Mouse (Mus musculus) myocyte (in vitro differentiated cells): ENCODE measurements around the gene Entpd6. TPM values are rescaled to one million over a fixed set of nuclear protein-coding genes. Genes with fewer than 3 reads are reported as not detected.

Source experiments
- H3K27me3 ChIP-seq: one replicate; pipeline ENCODE4 v1.6.1; 2011; ENCODE audit not compliant: control insufficient read depth, insufficient read depth, insufficient read length
- H3K36me3 ChIP-seq: one replicate; pipeline ENCODE4 v1.6.1; 2011; ENCODE audit not compliant: control insufficient read depth, insufficient read depth
- H3K4me2 ChIP-seq: one replicate; pipeline ENCODE4 v1.6.1; 2011; ENCODE audit warnings: low read depth, control low read depth
- H3K4me3 ChIP-seq: one replicate; pipeline ENCODE4 v1.5.1; 2011; ENCODE audit warnings: mild to moderate bottlenecking, control low read depth, moderate library complexity
- H3K79me2 ChIP-seq: one replicate; pipeline ENCODE4 v1.6.1; 2011; ENCODE audit not compliant: control insufficient read depth, insufficient read depth
- H3ac ChIP-seq: one replicate; pipeline ENCODE4 v1.6.1; 2011; ENCODE audit not compliant: control insufficient read depth, insufficient read length
- CEBPB ChIP-seq: IDR thresholded peaks from 2 replicates; pipeline ENCODE4 v1.6.1; 2011; ENCODE audit warnings: mild to moderate bottlenecking, moderate library complexity; ENCODE audit not compliant: poor library complexity, insufficient read depth, severe bottlenecking
- E2F4 ChIP-seq: IDR thresholded peaks from one replicate; pipeline ENCODE4 v1.6.1; 2011; ENCODE audit warnings: mild to moderate bottlenecking, control low read depth, moderate library complexity; ENCODE audit not compliant: insufficient read depth
- MAX ChIP-seq: IDR thresholded peaks from one replicate; pipeline ENCODE4 v1.6.1; 2011; ENCODE audit warnings: low read depth, mild to moderate bottlenecking, control low read depth
- MYOD1 ChIP-seq, 3 experiments: IDR thresholded peaks; one replicate each; pipeline ENCODE4 v1.6.1; 2011; ENCODE audit warnings: control low read depth in 2 of 3, low read depth in 2 of 3, mild to moderate bottlenecking in 2 of 3, moderate library complexity in 1 of 3; ENCODE audit not compliant: insufficient read length in 2 of 3, control insufficient read depth in 1 of 3
- MYOG ChIP-seq, 3 experiments: IDR thresholded peaks; one replicate each; pipeline ENCODE4 v1.6.1; 2011; ENCODE audit warnings: control low read depth in 2 of 3, low read depth in 2 of 3, mild to moderate bottlenecking in 2 of 3; ENCODE audit not compliant: insufficient read length in 2 of 3, control insufficient read depth in 1 of 3, insufficient read depth in 1 of 3
- POLR2A ChIP-seq: IDR thresholded peaks from one replicate; pipeline ENCODE4 v1.6.1; 2011; ENCODE audit warnings: low read depth, mild to moderate bottlenecking, control low read depth, moderate library complexity; ENCODE audit not compliant: insufficient read length
- POLR2AphosphoS2 ChIP-seq: IDR thresholded peaks from one replicate; pipeline ENCODE4 v1.6.1; 2011; ENCODE audit warnings: low read depth, control low read depth; ENCODE audit not compliant: insufficient read length
- REST ChIP-seq: IDR thresholded peaks from one replicate; pipeline ENCODE4 v1.6.1; 2011; ENCODE audit warnings: mild to moderate bottlenecking, control low read depth, moderate library complexity; ENCODE audit not compliant: insufficient read depth, insufficient read length
- SRF ChIP-seq: IDR thresholded peaks from one replicate; pipeline ENCODE4 v1.6.1; 2011; ENCODE audit warnings: low read depth; ENCODE audit not compliant: control insufficient read depth, insufficient read length
- TCF12 ChIP-seq: IDR thresholded peaks from one replicate; pipeline ENCODE4 v1.6.1; 2011; ENCODE audit warnings: mild to moderate bottlenecking, control low read depth; ENCODE audit not compliant: poor library complexity, insufficient read depth, severe bottlenecking
- TCF3 ChIP-seq: IDR thresholded peaks from one replicate; pipeline ENCODE4 v1.6.1; 2011; ENCODE audit warnings: low read depth, control low read depth; ENCODE audit not compliant: insufficient read length
- USF1 ChIP-seq: IDR thresholded peaks from one replicate; pipeline ENCODE4 v1.6.1; 2011; ENCODE audit warnings: low read depth, mild to moderate bottlenecking, control low read depth, moderate library complexity
- polyA plus RNA-seq: library from polyadenylated mRNA; unstranded; fragments of >200 nt; fragmentation: generic; extraction: Trizol; gene quantifications from one replicate; pipeline ENCODE4 v1.2.1, GENCODE M21; 2012; ENCODE audit warnings: missing spikeins

Gene Entpd6
- polyA plus RNA-seq, 1 experiment: 8.8 TPM

- Histone ChIP-seq H3ac (no peak overlapping the region), H3K4me2 (no peak overlapping the region), H3K36me3 (peaks cover 17% of the 10 kb centered on the region), H3K27me3 (no peaks in the 10 kb centered on the region), H3K4me3 (no peak overlapping the region), H3K79me2 (no peaks in the 10 kb centered on the region)
- TF ChIP-seq REST (no peak), MYOD1 (IDR thresholded peaks at IDR 0.05; ENCODE audit: control insufficient read depth in 1 of 3, insufficient read length in 2 of 3, low read depth in 2 of 3) (no peak), MAX (no peak), POLR2AphosphoS2 (no peak), USF1 (no peak), CEBPB (no peak), E2F4 (no peak), SRF (no peak), POLR2A (no peak), MYOG (IDR thresholded peaks at IDR 0.05; ENCODE audit: control insufficient read depth in 1 of 3, insufficient read depth in 1 of 3, insufficient read length in 2 of 3, low read depth in 2 of 3) (no peak), TCF12 (no peak), TCF3 (no peak)
These were observed 6.2 kb downstream of the Entpd6 start for GRCm38 (mm10) chr2:150755016-150755415.

GRCm38 (mm10) chr2:150761476-150761875 is 12.6 kb downstream of the Entpd6 start:
- no peak for TF ChIP-seq SRF
- no peak for TF ChIP-seq TCF12
- no peak for TF ChIP-seq TCF3
- TF ChIP-seq POLR2AphosphoS2: no peak
- TF ChIP-seq POLR2A: no peak
- TF ChIP-seq MAX: no peak
- TF ChIP-seq REST: no peak
- TF ChIP-seq E2F4: no peak
- TF ChIP-seq CEBPB: no peak
- TF ChIP-seq MYOD1 (IDR thresholded peaks at IDR 0.05; ENCODE audit: control insufficient read depth in 1 of 3, insufficient read length in 2 of 3, low read depth in 2 of 3): no peak
- no peak for TF ChIP-seq USF1
- TF ChIP-seq MYOG (IDR thresholded peaks at IDR 0.05; ENCODE audit: control insufficient read depth in 1 of 3, insufficient read depth in 1 of 3, insufficient read length in 2 of 3, low read depth in 2 of 3): no peak
- Histone ChIP-seq H3K36me3 (peaks cover 12% of the 10 kb centered on the region), H3K79me2 (no peaks in the 10 kb centered on the region), H3K4me3 (no peak overlapping the region), H3K4me2 (no peak overlapping the region), H3K27me3 (no peaks in the 10 kb centered on the region), H3ac (no peak overlapping the region)

GRCm38 (mm10) chr2:150765619-150766018 is 16.8 kb downstream of the Entpd6 start:
- Histone ChIP-seq H3K27me3 (no peaks in the 10 kb centered on the region), H3K4me3 (no peak overlapping the region), H3ac (no peak overlapping the region), H3K79me2 (no peaks in the 10 kb centered on the region), H3K4me2 (no peak overlapping the region), H3K36me3 (no peaks in the 10 kb centered on the region)
- TF ChIP-seq TCF12 (no peak), POLR2AphosphoS2 (no peak), SRF (no peak), CEBPB (no peak), MYOG (IDR thresholded peaks at IDR 0.05; ENCODE audit: control insufficient read depth in 1 of 3, insufficient read depth in 1 of 3, insufficient read length in 2 of 3, low read depth in 2 of 3) (no peak), MYOD1 (IDR thresholded peaks at IDR 0.05; ENCODE audit: control insufficient read depth in 1 of 3, insufficient read length in 2 of 3, low read depth in 2 of 3) (no peak), MAX (no peak), REST (no peak), E2F4 (no peak), TCF3 (no peak), POLR2A (no peak), USF1 (no peak)

- Histone ChIP-seq H3K27me3 (no peaks in the 10 kb centered on the region), H3ac (no peak overlapping the region), H3K79me2 (no peaks in the 10 kb centered on the region), H3K36me3 (no peaks in the 10 kb centered on the region), H3K4me2 (no peak overlapping the region), H3K4me3 (no peak overlapping the region)
- TF ChIP-seq POLR2A: no peak
- no peak for TF ChIP-seq USF1
- TF ChIP-seq SRF: no peak
- TF ChIP-seq MAX: no peak
- TF ChIP-seq CEBPB: no peak
- no peak for TF ChIP-seq TCF12
- no peak for TF ChIP-seq E2F4
- no peak for TF ChIP-seq TCF3
- TF ChIP-seq MYOG (IDR thresholded peaks at IDR 0.05; ENCODE audit: control insufficient read depth in 1 of 3, insufficient read depth in 1 of 3, insufficient read length in 2 of 3, low read depth in 2 of 3): no peak
- no peak for TF ChIP-seq MYOD1 (IDR thresholded peaks at IDR 0.05; ENCODE audit: control insufficient read depth in 1 of 3, insufficient read length in 2 of 3, low read depth in 2 of 3)
These were observed 17.4 kb downstream of the Entpd6 start for GRCm38 (mm10) chr2:150766083-150766862.
